Mouse (Mus musculus): Measurements from ENCODE around the gene Trim44. TPM values are rescaled to one million over a fixed set of nuclear protein-coding genes. Genes with fewer than 3 reads are reported as not detected.

Trim44 gene
- polyA plus RNA-seq, 1 experiment from 2014 or later = 88.6 TPM

- CTCF ChIA-PET = no interaction called here
- TF ChIP-seq CTCF (IDR thresholded peaks at IDR 0.05) = no peak
- no peaks in the 10 kb centered on the region for H3K27me3 ChIP-seq
- in situ Hi-C loops (cut with MboI; ENCODE audit: low pct_unique_long_range_greater_than_20kb) = no loop called here
- POLR2A ChIA-PET = no interaction called here
- ATAC-seq = no peak
- no peak for DNase-seq (ENCODE audit: low read depth, low spot score)
Observed at GRCm38 (mm10) chr2:102259139-102259538, 148.5 kb downstream of the Trim44 start.

- no peaks in the 10 kb centered on the region for H3K27me3 ChIP-seq
- CTCF ChIA-PET = no interaction called here
- TF ChIP-seq CTCF (IDR thresholded peaks at IDR 0.05) = no peak
- in situ Hi-C loops (cut with MboI; ENCODE audit: low pct_unique_long_range_greater_than_20kb) = no loop called here
- POLR2A ChIA-PET = no interaction called here
- no peak for DNase-seq (ENCODE audit: low read depth, low spot score)
- no peak for ATAC-seq
Observed at GRCm38 (mm10) chr2:102258682-102259081, 148.9 kb downstream of the Trim44 start.

GRCm38 (mm10) chr2:102257964-102258605, 149.5 kb downstream of the Trim44 start:
- POLR2A ChIA-PET = no interaction called here
- in situ Hi-C loops (cut with MboI; ENCODE audit: low pct_unique_long_range_greater_than_20kb) = no loop called here
- TF ChIP-seq CTCF (IDR thresholded peaks at IDR 0.05) = no peak
- CTCF ChIA-PET = no interaction called here
- DNase-seq (ENCODE audit: low read depth, low spot score) (no peak), ATAC-seq (no peak)
- no peaks in the 10 kb centered on the region for H3K27me3 ChIP-seq

- ChIA-PET POLR2A (no interaction called here), CTCF (no interaction called here)
- DNase-seq (ENCODE audit: low read depth, low spot score) = no peak
- in situ Hi-C loops (cut with MboI; ENCODE audit: low pct_unique_long_range_greater_than_20kb) = no loop called here
- no peak for ATAC-seq
- no peak for TF ChIP-seq CTCF (IDR thresholded peaks at IDR 0.05)
- H3K27me3 ChIP-seq = no peaks in the 10 kb centered on the region
Observed at GRCm38 (mm10) chr2:102256591-102257335, 150.9 kb downstream of the Trim44 start.

- ChIA-PET POLR2A (no interaction called here), CTCF (no interaction called here)
- TF ChIP-seq CTCF (IDR thresholded peaks at IDR 0.05) = no peak
- DNase-seq (ENCODE audit: low read depth, low spot score) (no peak), ATAC-seq (no peak)
- in situ Hi-C loops (cut with MboI; ENCODE audit: low pct_unique_long_range_greater_than_20kb) = no loop called here
- no peaks in the 10 kb centered on the region for H3K27me3 ChIP-seq
Observed at GRCm38 (mm10) chr2:102256100-102256499, 151.5 kb downstream of the Trim44 start.

GRCm38 (mm10) chr2:102253204-102253603, 154.4 kb downstream of the Trim44 start:
- ATAC-seq (no peak), DNase-seq (ENCODE audit: low read depth, low spot score) (no peak)
- no peaks in the 10 kb centered on the region for H3K27me3 ChIP-seq
- ChIA-PET POLR2A (no interaction called here), CTCF (interaction anchor here (1.3 kb wide), 1 partner anchor 12 kb away, joined by 3 read pairs; no protein-coding TSS in a partner anchor)
- TF ChIP-seq CTCF (IDR thresholded peaks at IDR 0.05) = no peak
- in situ Hi-C loops (cut with MboI; ENCODE audit: low pct_unique_long_range_greater_than_20kb) = no loop called here

- CTCF ChIA-PET = interaction anchor here (1.3 kb wide), 1 partner anchor 12 kb away, joined by 3 read pairs; no protein-coding TSS in a partner anchor
- POLR2A ChIA-PET = no interaction called here
- ATAC-seq (peak; percentile 73), DNase-seq (ENCODE audit: low read depth, low spot score) (peak; percentile 17)
- in situ Hi-C loops (cut with MboI; ENCODE audit: low pct_unique_long_range_greater_than_20kb) = no loop called here
- no peak for TF ChIP-seq CTCF (IDR thresholded peaks at IDR 0.05)
- no peaks in the 10 kb centered on the region for H3K27me3 ChIP-seq
Observed at GRCm38 (mm10) chr2:102252651-102253050, 155.0 kb downstream of the Trim44 start.

Other genes with a start within 250 kb of the Trim44 start
- 8.1 TPM for gene Ldlrad3, start 221.4 kb downstream of the Trim44 start, polyA plus RNA-seq (2021)
- 10.4 TPM for gene Fjx1, start 44.7 kb upstream of the Trim44 start, polyA plus RNA-seq (2021)
- gene Pamr1, start 142.2 kb upstream of the Trim44 start, polyA plus RNA-seq (2021) = 19.0 TPM